Mouse (Mus musculus) cerebellum, adult 2 months (tissue): ENCODE data around the gene Sept6. TPM values are rescaled to one million over a fixed set of nuclear protein-coding genes. Genes with fewer than 3 reads are reported as not detected.

Source experiments
- DNase-seq, 2 experiments: peaks; one replicate each; pipeline ENCODE4 v3.0.0; 2021
- H3K27ac ChIP-seq: fragments of 200-500 bp; 2 replicates; pipeline ENCODE4 v1.5.1; 2012; ENCODE audit warnings: low read length, control low read depth, inconsistent platforms; ENCODE audit not compliant: insufficient read depth
- H3K27me3 ChIP-seq: fragments of 200-500 bp; 2 replicates; pipeline ENCODE4 v1.6.1; 2012; ENCODE audit warnings: inconsistent platforms, mild to moderate bottlenecking, low read length, moderate library complexity; ENCODE audit not compliant: control insufficient read depth, insufficient read depth
- H3K4me1 ChIP-seq: fragments of 200-500 bp; 2 replicates; pipeline ENCODE4 v1.6.1; 2011; ENCODE audit warnings: low read length; ENCODE audit not compliant: control insufficient read depth, insufficient read depth
- H3K4me3 ChIP-seq: fragments of 200-500 bp; replicated peaks from 2 replicates; pipeline ENCODE3; 2011; ENCODE audit warnings: mild to moderate bottlenecking, low read depth, low read length, control low read depth; ENCODE audit not compliant: insufficient read depth
- CTCF ChIP-seq: fragments of 200-500 bp; IDR thresholded peaks from 2 replicates; pipeline ENCODE4 v1.5.1; 2011; ENCODE audit warnings: low read depth, mild to moderate bottlenecking, control low read depth, low read length, moderate library complexity, borderline replicate concordance; ENCODE audit not compliant: insufficient read depth
- POLR2A ChIP-seq: fragments of 200-500 bp; IDR thresholded peaks from 2 replicates; pipeline ENCODE4 v1.6.1; 2011; ENCODE audit warnings: low read length, control low read depth, borderline replicate concordance; ENCODE audit not compliant: insufficient read depth
- WGBS: fragments of 180-500 bp; shearing (Covaris S2); methylation state at CpG from one replicate; pipeline ENCODE4 v1.1.7; 2018; 5-methylcytosine and 5-hydroxymethylcytosine counted together
- polyA plus RNA-seq: library from polyadenylated mRNA; depleted of rRNA; stranded (reverse); fragments of >200 nt; gene quantifications from 2 replicates; pipeline ENCODE4 v1.2.3, GENCODE M21; 2012; rRNA removed

Gene Sept6
- polyA plus RNA-seq: 58.9 and 59.5 TPM in 2 replicates

GRCm38 (mm10) chrX:36991694-36992093, at the start of gene Sept6:
TSS of gene Sept6 (minus strand) at chrX:36991794.
- no peak for DNase-seq
- WGBS: 87% methylated on average over 2 of the region's 2 CpGs
- no peak within 1 kb of the TSS for H3K27ac ChIP-seq
- H3K27me3 ChIP-seq: no peaks in the 10 kb centered on the region
- H3K4me3 ChIP-seq: no peak within 1 kb of the TSS
- H3K4me1 ChIP-seq: no peaks in the 10 kb centered on the region
- TF ChIP-seq CTCF (no peak), POLR2A (no peak)

DNA sequence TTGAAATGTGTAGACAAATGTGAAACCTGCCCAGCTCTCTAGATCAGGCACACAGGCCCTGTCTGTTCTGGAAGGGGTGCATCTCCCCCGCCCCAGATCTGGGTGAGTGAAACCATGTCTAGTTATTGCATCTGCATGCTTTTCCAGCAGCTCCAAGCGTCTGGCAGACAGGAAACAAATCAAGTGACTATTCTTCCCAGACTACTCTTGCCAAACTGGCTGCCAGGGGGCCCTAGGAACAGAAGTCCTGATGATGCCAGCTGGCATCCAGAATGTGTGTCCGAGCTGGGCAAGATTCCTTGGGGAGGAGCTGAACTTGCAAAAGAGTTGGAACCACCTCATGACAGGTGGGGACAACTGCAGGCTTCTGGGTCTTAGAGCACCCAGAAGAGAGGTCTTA, 36.8 kb upstream of the Sept6 start:
- H3K27ac ChIP-seq: no peak overlapping the region
- TF ChIP-seq CTCF: no peak
- no peak for TF ChIP-seq POLR2A
- WGBS: 13% methylated on average over 3 of the region's 3 CpGs
- no peak overlapping the region for H3K4me3 ChIP-seq
- peak in 1 of 2 experiments; percentile 23 for DNase-seq
- no peaks in the 10 kb centered on the region for H3K27me3 ChIP-seq
- H3K4me1 ChIP-seq: no peaks in the 10 kb centered on the region

DNA sequence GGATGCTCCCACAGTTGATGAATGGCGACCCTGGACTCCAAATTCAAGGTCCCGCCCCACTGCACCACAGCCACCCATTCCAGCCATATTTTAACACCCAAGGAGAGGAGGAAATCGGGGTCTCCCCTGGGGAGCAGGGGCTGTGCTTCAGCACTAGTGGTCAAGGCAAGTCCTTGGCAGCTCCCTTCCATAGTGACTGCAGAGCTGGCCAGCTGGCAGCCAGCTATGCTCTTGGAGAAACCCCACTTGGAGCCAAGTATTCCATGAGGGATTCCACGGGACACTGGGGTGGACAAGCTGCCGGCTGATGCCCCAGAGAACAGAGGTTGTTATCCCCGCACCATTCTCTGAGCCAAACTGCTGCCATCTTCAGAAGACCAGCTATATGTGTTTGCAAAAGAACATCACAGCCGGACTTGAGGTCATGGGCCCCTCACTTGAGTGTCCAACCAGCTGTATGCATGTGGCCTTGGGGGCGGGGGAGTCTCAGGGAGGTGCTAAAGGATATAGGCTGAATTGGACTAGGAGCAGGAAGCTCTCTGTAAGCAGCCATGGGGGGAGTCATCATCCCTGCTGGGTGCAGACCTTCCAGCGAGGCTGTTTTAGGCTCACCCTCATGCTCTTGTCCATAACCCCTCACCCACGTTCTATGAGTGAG, 32.2 kb upstream of the Sept6 start:
- no peak overlapping the region for H3K27ac ChIP-seq
- no peak overlapping the region for H3K4me3 ChIP-seq
- no peaks in the 10 kb centered on the region for H3K4me1 ChIP-seq
- DNase-seq: no peak
- no peaks in the 10 kb centered on the region for H3K27me3 ChIP-seq
- 33% methylated on average over 10 of the region's 10 CpGs for WGBS
- TF ChIP-seq POLR2A (no peak), CTCF (no peak)

GRCm38 (mm10) chrX:37022690-37023089, 31.1 kb upstream of the Sept6 start:
- H3K27me3 ChIP-seq: no peaks in the 10 kb centered on the region
- WGBS: 13% methylated on average over 3 of the region's 3 CpGs
- no peak overlapping the region for H3K27ac ChIP-seq
- DNase-seq: peak; percentile 50 to 66
- no peaks in the 10 kb centered on the region for H3K4me1 ChIP-seq
- TF ChIP-seq POLR2A: no peak
- peak; percentile 73 for TF ChIP-seq CTCF
- no peak overlapping the region for H3K4me3 ChIP-seq

DNA sequence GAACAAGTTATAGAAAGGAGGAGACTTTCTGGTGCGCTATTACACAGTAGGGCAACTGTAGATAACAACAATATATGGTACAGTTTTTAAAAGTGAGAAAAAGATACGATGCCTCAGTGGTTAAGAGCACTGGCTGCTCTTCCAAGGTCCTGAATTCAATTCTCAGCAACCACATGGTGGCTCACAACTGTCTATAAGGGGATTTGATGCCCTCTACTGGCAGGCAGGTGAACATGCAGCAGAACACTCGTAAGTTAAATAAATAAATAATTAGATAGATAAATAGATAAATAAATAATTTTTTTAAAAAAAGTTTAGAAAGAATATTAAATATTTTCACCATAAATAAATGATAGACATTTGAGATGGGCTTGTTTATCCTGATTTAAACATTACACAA, 27.5 kb upstream of the Sept6 start:
- DNase-seq: no peak
- H3K27ac ChIP-seq: no peak overlapping the region
- H3K4me3 ChIP-seq: no peak overlapping the region
- no peaks in the 10 kb centered on the region for H3K27me3 ChIP-seq
- 79% methylated on average over 3 of the region's 3 CpGs for WGBS
- TF ChIP-seq CTCF (peak; percentile 16; the same call in 1 of the 2 replicates), POLR2A (no peak)
- H3K4me1 ChIP-seq: no peaks in the 10 kb centered on the region

- TF ChIP-seq POLR2A (no peak), CTCF (no peak)
- DNase-seq: no peak
- 89% methylated on average over 9 of the region's 9 CpGs for WGBS
Observed at GRCm38 (mm10) chrX:37018150-37018654, 26.6 kb upstream of the Sept6 start.

GRCm38 (mm10) chrX:37013870-37014269, 22.3 kb upstream of the Sept6 start:
- no peaks in the 10 kb centered on the region for H3K27me3 ChIP-seq
- TF ChIP-seq POLR2A (no peak), CTCF (no peak)
- DNase-seq: no peak
- H3K4me3 ChIP-seq: no peak overlapping the region
- WGBS: 59% methylated on average over 5 of the region's 5 CpGs
- H3K4me1 ChIP-seq: no peaks in the 10 kb centered on the region
- H3K27ac ChIP-seq: no peak overlapping the region

More at GRCm38 (mm10) chrX:37018150-37018654, 26.6 kb upstream of the Sept6 start:
- Histone ChIP-seq H3K27me3 (no peaks in the 10 kb centered on the region), H3K4me1 (no peaks in the 10 kb centered on the region), H3K27ac (no peak overlapping the region), H3K4me3 (no peak overlapping the region)

DNA sequence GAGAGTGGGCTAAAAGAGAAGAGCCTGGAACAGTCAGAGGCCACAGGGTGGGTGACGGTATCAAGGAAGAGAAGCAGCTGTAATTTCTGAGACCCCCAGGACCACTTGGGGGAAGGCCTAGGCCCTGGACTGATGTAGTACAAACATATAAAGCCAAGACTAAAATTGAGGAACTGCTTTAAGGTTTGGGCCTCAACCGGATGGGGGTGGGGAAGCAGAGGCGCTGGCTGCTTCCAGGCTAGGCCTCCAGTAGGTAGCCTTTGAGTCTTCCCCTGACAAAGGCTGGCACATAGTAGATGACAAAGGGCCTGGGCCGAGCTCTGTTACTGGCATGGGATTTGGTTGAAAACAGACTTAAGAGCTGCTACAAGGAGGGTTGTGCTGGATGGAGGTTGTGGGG, 555 bp downstream of the Sept6 start:
- Histone ChIP-seq H3K4me1 (no peaks in the 10 kb centered on the region), H3K27ac (no peak overlapping the region), H3K4me3 (no peak overlapping the region), H3K27me3 (no peaks in the 10 kb centered on the region)
- DNase-seq: no peak
- no peak for TF ChIP-seq POLR2A
- TF ChIP-seq CTCF: no peak
- 92% methylated on average over 4 of the region's 4 CpGs for WGBS
